Mouse (Mus musculus): ENCODE data around the gene Ccdc22. TPM values are rescaled to one million over a fixed set of nuclear protein-coding genes. Genes with fewer than 3 reads are reported as not detected.

Gene Ccdc22
- total and polyA plus RNA-seq, 2 experiments = 9.1 to 10.8 TPM

GRCm38 (mm10) chrX:7553474-7553873 is 51.8 kb downstream of the Ccdc22 start:
- no peaks in the 10 kb centered on the region for H3K4me1 ChIP-seq (ENCODE audit: control insufficient read depth, insufficient read depth, low read length)
- no peak overlapping the region for H3K27ac ChIP-seq (replicated peaks; ENCODE audit: insufficient read depth, low read depth, low read length)
- H3K27me3 ChIP-seq (ENCODE audit: control insufficient read depth, insufficient read depth, low read length) = no peaks in the 10 kb centered on the region
- no peak overlapping the region for H3K4me3 ChIP-seq (ENCODE audit: insufficient read depth, low read depth, low read length)
- no peaks in the 10 kb centered on the region for H3K36me3 ChIP-seq (ENCODE audit: control insufficient read depth, insufficient read depth, low read length)
- WGBS = 98% methylated on average over 4 of the region's 4 CpGs
- DNase-seq (ENCODE audit: extremely low read depth, low read depth, low spot score) = no peak
- TF ChIP-seq CTCF (IDR thresholded peaks at IDR 0.05; ENCODE audit: low read depth, low read length) = no peak
- TF ChIP-seq POLR2A (IDR thresholded peaks at IDR 0.05; ENCODE audit: extremely low read depth, insufficient read depth, low read length) = no peak
- H3K79me2 ChIP-seq (ENCODE audit: control insufficient read depth, insufficient read depth, low read length) = no peaks in the 10 kb centered on the region
- no peak overlapping the region for H3K9ac ChIP-seq (ENCODE audit: low read depth, low read length)

Other genes starting within 250 kb of the Ccdc22 start
- gene Usp27x, start 229.7 kb downstream of the Ccdc22 start, total RNA-seq (2014; rRNA removed) = 0.37 and 0.47 TPM in 2 replicates
- gene Usp27x, start 229.7 kb downstream of the Ccdc22 start, polyA plus RNA-seq (2012; rRNA removed) = 0.21 and 0.31 TPM in 2 replicates
- not detected in 2 replicates for gene Foxp3, start 31.9 kb downstream of the Ccdc22 start, total RNA-seq (2014; rRNA removed)
- 0.07 TPM in 1 of 2 replicates, not detected in the other for gene Foxp3, start 31.9 kb downstream of the Ccdc22 start, polyA plus RNA-seq (2012; rRNA removed)
- 0.74 and 0.81 TPM in 2 replicates for gene Ppp1r3f, start 31.2 kb downstream of the Ccdc22 start, total RNA-seq (2014; rRNA removed)
- 0.50 and 0.80 TPM in 2 replicates for gene Ppp1r3f, start 31.2 kb downstream of the Ccdc22 start, polyA plus RNA-seq (2012; rRNA removed)
- under 0.01 TPM in 2 replicates for gene Cacna1f, start 1.6 kb upstream of the Ccdc22 start, total RNA-seq (2014; rRNA removed)
- gene Cacna1f, start 1.6 kb upstream of the Ccdc22 start, polyA plus RNA-seq (2012; rRNA removed) = 0.04 TPM in 2 replicates
- 0.40 and 0.46 TPM in 2 replicates for gene Syp, start 33.0 kb upstream of the Ccdc22 start, total RNA-seq (2014; rRNA removed)
- gene Syp, start 33.0 kb upstream of the Ccdc22 start, polyA plus RNA-seq (2012; rRNA removed) = 0.25 and 0.42 TPM in 2 replicates
- gene Prickle3, start 51.7 kb upstream of the Ccdc22 start, total RNA-seq (2014; rRNA removed) = 2.0 and 2.8 TPM in 2 replicates
- gene Prickle3, start 51.7 kb upstream of the Ccdc22 start, polyA plus RNA-seq (2012; rRNA removed) = 4.6 and 6.8 TPM in 2 replicates
- gene Plp2, start 65.9 kb upstream of the Ccdc22 start, total RNA-seq (2014; rRNA removed) = 0.92 and 1.7 TPM in 2 replicates
- gene Plp2, start 65.9 kb upstream of the Ccdc22 start, polyA plus RNA-seq (2012; rRNA removed) = 3.7 and 4.0 TPM in 2 replicates
- 20.9 and 21.3 TPM in 2 replicates for gene Magix, start 75.7 kb upstream of the Ccdc22 start, total RNA-seq (2014; rRNA removed)
- gene Magix, start 75.7 kb upstream of the Ccdc22 start, polyA plus RNA-seq (2012; rRNA removed) = 33.0 and 36.9 TPM in 2 replicates
- gene Gpkow, start 91.6 kb upstream of the Ccdc22 start, total RNA-seq (2014; rRNA removed) = 5.0 and 5.5 TPM in 2 replicates
- 4.3 and 5.0 TPM in 2 replicates for gene Gpkow, start 91.6 kb upstream of the Ccdc22 start, polyA plus RNA-seq (2012; rRNA removed)
- gene Wdr45, start 108.8 kb upstream of the Ccdc22 start, total RNA-seq (2014; rRNA removed) = 33.4 and 37.1 TPM in 2 replicates
- 39.9 and 48.3 TPM in 2 replicates for gene Wdr45, start 108.8 kb upstream of the Ccdc22 start, polyA plus RNA-seq (2012; rRNA removed)
- gene Gm45208, start 116.7 kb upstream of the Ccdc22 start, total RNA-seq (2014; rRNA removed) = 1.0 TPM in 1 of 2 replicates, not detected in the other
- gene Gm45208, start 116.7 kb upstream of the Ccdc22 start, polyA plus RNA-seq (2012; rRNA removed) = 1.5 and 1.9 TPM in 2 replicates
- 1.1 and 2.8 TPM in 2 replicates for gene Praf2, start 122.9 kb upstream of the Ccdc22 start, total RNA-seq (2014; rRNA removed)
- gene Praf2, start 122.9 kb upstream of the Ccdc22 start, polyA plus RNA-seq (2012; rRNA removed) = 7.7 and 13.9 TPM in 2 replicates
- gene Ccdc120, start 145.4 kb upstream of the Ccdc22 start, total RNA-seq (2014; rRNA removed) = 0.34 and 0.37 TPM in 2 replicates
- gene Ccdc120, start 145.4 kb upstream of the Ccdc22 start, polyA plus RNA-seq (2012; rRNA removed) = 1.00 and 1.1 TPM in 2 replicates
- gene Tfe3, start 157.0 kb upstream of the Ccdc22 start, total RNA-seq (2014; rRNA removed) = 4.7 and 9.4 TPM in 2 replicates
- 15.6 and 17.0 TPM in 2 replicates for gene Tfe3, start 157.0 kb upstream of the Ccdc22 start, polyA plus RNA-seq (2012; rRNA removed)
- 11.5 and 13.5 TPM in 2 replicates for gene Gripap1, start 184.2 kb upstream of the Ccdc22 start, total RNA-seq (2014; rRNA removed)
- gene Gripap1, start 184.2 kb upstream of the Ccdc22 start, polyA plus RNA-seq (2012; rRNA removed) = 14.6 and 22.2 TPM in 2 replicates
- gene Kcnd1, start 216.8 kb upstream of the Ccdc22 start, total RNA-seq (2014; rRNA removed) = not detected in 2 replicates
- gene Kcnd1, start 216.8 kb upstream of the Ccdc22 start, polyA plus RNA-seq (2012; rRNA removed) = 0.11 TPM in 2 replicates
- 18.0 and 22.0 TPM in 2 replicates for gene Otud5, start 235.8 kb upstream of the Ccdc22 start, total RNA-seq (2014; rRNA removed)
- 14.2 and 17.0 TPM in 2 replicates for gene Otud5, start 235.8 kb upstream of the Ccdc22 start, polyA plus RNA-seq (2012; rRNA removed)